Mouse (Mus musculus) embryonic fibroblast, embryonic 13.5 days (primary cell): ENCODE results near the gene Ppp2r5e. TPM values are rescaled to one million over a fixed set of nuclear protein-coding genes. Genes with fewer than 3 reads are reported as not detected.

Source experiments
- H3K27ac ChIP-seq: 2 replicates; pipeline ENCODE4 v1.5.1; 2012; ENCODE audit warnings: low read length, control low read depth, inconsistent platforms; ENCODE audit not compliant: insufficient read depth
- H3K4me1 ChIP-seq: 2 replicates; pipeline ENCODE4 v1.6.1; 2011; ENCODE audit warnings: low read length; ENCODE audit not compliant: control insufficient read depth, insufficient read depth
- H3K4me3 ChIP-seq: 2 replicates; pipeline ENCODE4 v1.5.1; 2011; ENCODE audit warnings: mild to moderate bottlenecking, control low read depth, low read length; ENCODE audit not compliant: insufficient read depth
- CTCF ChIP-seq: IDR thresholded peaks from 2 replicates; pipeline ENCODE4 v1.5.1; 2011; ENCODE audit warnings: mild to moderate bottlenecking, control low read depth, low read length, moderate library complexity, borderline replicate concordance; ENCODE audit not compliant: insufficient read depth
- POLR2A ChIP-seq: IDR thresholded peaks from 2 replicates; pipeline ENCODE4 v1.6.1; 2011; ENCODE audit warnings: low read depth, mild to moderate bottlenecking, control low read depth, low read length, moderate library complexity
- polyA plus RNA-seq: library from polyadenylated mRNA; stranded (reverse); fragments of >200 nt; gene quantifications from 2 replicates; pipeline ENCODE4 v1.2.4, GENCODE M21; 2011; ENCODE audit warnings: low read depth; ENCODE audit not compliant: missing spikeins, insufficient read length

Gene Ppp2r5e
- polyA plus RNA-seq, 1 experiment = 43.2 TPM

GRCm38 (mm10) chr12:75540621-75541171, 55.3 kb downstream of the Ppp2r5e start:
- no peak for TF ChIP-seq POLR2A
- no peak for TF ChIP-seq CTCF
- H3K27ac ChIP-seq = no peak overlapping the region
- H3K4me1 ChIP-seq = peaks cover 9% of the 10 kb centered on the region; the same call in 1 of the 2 replicates
- H3K4me3 ChIP-seq = no peak overlapping the region

- Histone ChIP-seq H3K27ac (no peak overlapping the region), H3K4me3 (no peak overlapping the region), H3K4me1 (peaks cover 9% of the 10 kb centered on the region; the same call in 1 of the 2 replicates)
- no peak for TF ChIP-seq CTCF
Measured at GRCm38 (mm10) chr12:75539228-75539627, 56.8 kb downstream of the Ppp2r5e start.

DNA sequence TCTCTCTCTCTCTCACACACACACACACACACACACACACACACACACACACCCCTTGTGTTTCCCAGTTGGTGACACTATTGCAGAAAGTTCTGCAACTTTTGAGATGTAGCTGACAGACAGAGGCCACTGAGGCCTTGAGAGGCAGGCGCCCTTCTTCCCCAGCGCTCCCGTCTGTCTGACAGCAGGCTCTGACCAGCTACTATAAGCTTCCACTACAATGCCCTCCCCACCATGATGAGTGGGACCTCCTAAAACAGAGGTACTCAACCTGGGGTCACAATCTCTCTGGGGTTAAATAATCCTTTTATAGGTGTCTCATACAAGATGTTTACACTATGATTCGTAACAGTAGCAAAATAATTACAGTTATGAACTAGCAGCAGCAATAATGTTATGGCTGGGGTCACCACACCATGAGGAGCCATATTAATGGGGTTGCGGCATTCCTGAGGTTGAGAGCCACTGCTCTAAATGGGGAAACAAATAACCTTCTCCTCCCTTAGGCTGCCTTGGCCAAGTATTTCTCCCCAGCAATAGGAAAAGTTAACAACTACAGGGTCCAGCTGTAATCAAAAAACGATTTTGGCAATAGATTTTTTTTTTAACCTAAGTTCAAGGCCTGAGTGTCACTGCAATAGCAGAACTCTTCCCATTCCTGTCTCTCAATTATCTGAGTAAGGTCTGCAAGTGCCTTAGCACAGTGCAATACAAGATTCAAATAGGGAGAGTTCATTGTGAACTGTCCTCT, 58.2 kb downstream of the Ppp2r5e start:
- no peak overlapping the region for H3K27ac ChIP-seq
- H3K4me3 ChIP-seq = no peak overlapping the region
- peaks cover 7% of the 10 kb centered on the region; the same call in 1 of the 2 replicates for H3K4me1 ChIP-seq
- TF ChIP-seq CTCF (no peak), POLR2A (no peak)

DNA sequence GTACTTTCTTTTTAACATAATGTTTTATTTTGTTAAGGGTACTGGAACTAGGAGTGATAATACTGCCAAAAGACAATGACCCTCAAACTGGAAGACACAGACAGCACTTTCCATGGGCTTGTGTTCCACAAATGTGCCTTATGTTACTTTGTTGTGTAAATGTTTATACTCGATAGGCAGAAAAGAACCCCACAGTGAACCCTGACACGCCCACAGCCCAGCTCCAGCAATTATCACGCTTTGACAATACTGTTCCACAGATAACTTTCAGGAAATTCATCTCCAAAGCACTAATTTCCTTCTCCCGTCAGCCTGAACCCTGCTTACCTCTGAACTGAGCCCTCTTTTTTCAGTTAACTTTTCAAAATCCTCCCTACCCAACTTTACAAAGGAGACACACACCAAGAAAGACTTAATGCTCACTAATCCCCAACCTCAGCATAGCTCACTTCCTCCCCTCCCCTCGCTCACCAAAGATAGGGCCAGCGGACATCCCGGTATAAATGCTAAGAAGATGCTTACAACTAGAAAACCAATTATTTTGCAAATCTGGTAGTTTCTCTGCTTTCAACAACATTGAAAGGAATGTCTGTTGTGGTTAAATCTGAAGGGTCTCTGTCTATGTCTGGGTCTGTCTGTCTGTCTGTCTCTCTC, 58.9 kb downstream of the Ppp2r5e start:
- TF ChIP-seq POLR2A = no peak
- no peak for TF ChIP-seq CTCF

DNA sequence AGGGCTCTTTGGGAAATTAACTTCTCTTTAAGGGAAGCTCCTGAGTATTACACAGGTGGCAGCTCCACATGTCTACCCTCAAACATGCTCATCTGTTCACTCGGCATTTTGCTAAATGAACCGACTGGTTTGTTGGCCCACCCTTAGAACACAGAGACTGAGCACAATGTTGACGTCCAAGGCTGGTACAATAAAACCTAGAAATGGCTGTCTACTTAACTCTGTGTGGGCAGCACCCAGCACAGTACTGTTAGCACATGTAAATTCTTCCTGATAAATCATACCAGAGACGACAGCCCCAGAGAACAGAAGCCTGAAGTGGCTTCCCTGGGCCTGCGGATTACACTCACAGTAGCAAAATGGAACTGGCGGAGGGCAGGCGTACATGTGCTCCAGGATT, 59.5 kb downstream of the Ppp2r5e start:
- no peak overlapping the region for H3K4me3 ChIP-seq
- TF ChIP-seq CTCF (no peak), POLR2A (no peak)

More for the DNA sequence above, 58.9 kb downstream of the Ppp2r5e start:
- H3K4me3 ChIP-seq = no peak overlapping the region
- H3K27ac ChIP-seq = no peak overlapping the region
- peaks cover 7% of the 10 kb centered on the region; the same call in 1 of the 2 replicates for H3K4me1 ChIP-seq

DNA sequence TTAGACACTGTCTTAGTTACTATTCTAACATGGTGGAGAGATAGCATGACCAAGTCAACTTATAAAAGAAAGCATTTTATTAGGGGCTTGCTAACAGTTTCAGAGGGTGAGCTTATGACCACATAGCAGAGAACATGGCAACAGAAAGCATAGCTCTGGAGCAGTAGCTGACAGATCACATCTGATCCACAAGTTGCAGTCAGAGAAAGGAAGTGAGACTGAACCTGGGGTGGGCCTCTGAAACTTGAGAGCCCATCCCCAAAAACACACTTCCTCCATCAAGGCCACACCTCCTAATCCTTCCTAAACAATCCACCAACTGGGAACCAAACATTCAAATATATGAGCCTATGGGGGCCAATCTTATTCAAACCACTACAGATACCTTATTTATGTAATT, 62.9 kb downstream of the Ppp2r5e start:
- peaks cover 26% of the 10 kb centered on the region for H3K4me1 ChIP-seq
- TF ChIP-seq POLR2A (no peak), CTCF (no peak)
- H3K4me3 ChIP-seq = no peak overlapping the region
- no peak overlapping the region for H3K27ac ChIP-seq

More for the DNA sequence above, 59.5 kb downstream of the Ppp2r5e start:
- no peak overlapping the region for H3K27ac ChIP-seq
- peaks cover 10% of the 10 kb centered on the region; the same call in 1 of the 2 replicates for H3K4me1 ChIP-seq

GRCm38 (mm10) chr12:75531895-75532294, 64.2 kb downstream of the Ppp2r5e start:
- TF ChIP-seq CTCF (no peak), POLR2A (no peak)
- Histone ChIP-seq H3K4me1 (peaks cover 21% of the 10 kb centered on the region), H3K4me3 (no peak overlapping the region), H3K27ac (peak overlapping the region; percentile 52)

- H3K27ac ChIP-seq = peak overlapping the region; percentile 89
- H3K4me1 ChIP-seq = peaks cover 21% of the 10 kb centered on the region
- TF ChIP-seq POLR2A (no peak), CTCF (no peak)
- H3K4me3 ChIP-seq = no peak overlapping the region
Measured at GRCm38 (mm10) chr12:75528857-75529808, 66.9 kb downstream of the Ppp2r5e start.

DNA sequence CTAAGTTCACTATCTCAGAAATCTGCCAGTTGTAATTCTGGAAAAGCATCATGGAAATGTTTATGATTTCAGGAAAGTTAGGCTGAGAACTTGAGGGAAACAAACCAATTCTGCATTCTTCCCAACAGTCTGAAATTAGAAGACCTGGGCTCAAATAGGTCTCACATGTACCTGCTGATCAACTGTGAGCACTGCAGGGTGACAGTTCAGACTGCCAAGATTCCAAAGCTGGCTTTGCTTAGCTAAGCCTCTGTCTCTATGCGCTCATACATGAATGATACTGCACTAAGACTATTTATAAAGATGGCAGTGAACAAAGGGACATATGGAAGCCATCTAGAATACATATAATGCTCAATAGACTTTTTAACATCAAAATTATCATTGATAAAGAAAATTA, 67.7 kb downstream of the Ppp2r5e start:
- peak overlapping the region; percentile 67 for H3K27ac ChIP-seq
- TF ChIP-seq CTCF (no peak), POLR2A (no peak)
- H3K4me3 ChIP-seq = no peak overlapping the region
- H3K4me1 ChIP-seq = peaks cover 23% of the 10 kb centered on the region
